Mouse (Mus musculus) ES-CJ7 (cell line): ENCODE measurements around the gene Olfr490.

Experiments
- DNase-seq: peaks from one replicate; pipeline ENCODE4 v3.0.0; 2011; ENCODE audit warnings: low read depth, low spot score

The Olfr490 gene

GRCm38 (mm10) chr7:108288834-108289233 is at the start of gene Olfr490:
Olfr490 (minus strand) TSS chr7:108288934.
- no peak for DNase-seq

GRCm38 (mm10) chr7:108323574-108323973 is 34.8 kb upstream of the Olfr490 start, which contains the start of gene Olfr492:
Olfr492 (minus strand) TSS chr7:108323674.
- DNase-seq, result no peak

GRCm38 (mm10) chr7:108313151-108313550 is 24.4 kb upstream of the Olfr490 start, which contains the start of gene Olfr491:
Olfr491 (plus strand) TSS chr7:108313451.
- no peak for DNase-seq

GRCm38 (mm10) chr7:108258247-108258646 is 30.5 kb downstream of the Olfr490 start, which contains the start of gene Olfr488:
Olfr488 (minus strand) TSS chr7:108258347.
- DNase-seq, result no peak
